Mouse (Mus musculus) NIH3T3 (cell line): ENCODE measurements around the gene AC124108.1.

Experiments used
- DNase-seq: peaks from one replicate; pipeline ENCODE4 v3.0.0-alpha.2; 2012; ENCODE audit warnings: low read depth

The AC124108.1 gene

DNA sequence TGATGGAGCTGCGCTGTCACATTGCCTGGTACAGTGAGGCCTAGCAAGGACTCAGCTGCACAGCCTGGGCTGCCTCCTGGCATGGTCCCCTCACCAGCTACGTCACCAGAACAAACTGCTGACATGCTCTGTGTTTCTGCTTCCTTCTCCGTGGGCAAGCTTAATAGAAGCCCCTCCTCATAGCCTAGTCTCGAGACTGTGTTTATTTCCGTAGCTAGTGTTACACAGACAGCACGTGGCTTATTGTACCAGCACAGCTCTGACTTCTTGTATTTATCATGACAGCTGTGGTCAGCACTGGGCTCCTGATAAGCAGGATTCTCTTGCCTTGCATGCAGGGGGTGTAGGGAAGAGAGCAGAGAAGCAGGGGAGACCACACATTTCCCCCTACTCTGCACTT lies 54.9 kb downstream of the AC124108.1 start:
- no peak for DNase-seq

- no peak for DNase-seq
These were observed 55.4 kb downstream of the AC124108.1 start for GRCm38 (mm10) chr1:132246641-132247040.

- no peak for DNase-seq
These were observed 63.2 kb downstream of the AC124108.1 start for GRCm38 (mm10) chr1:132254467-132254866.
